Mouse (Mus musculus) small intestine, adult 2 months (tissue): Measurements from ENCODE around the gene Dpm1.

ENCODE experiments used
- CTCF ChIP-seq: fragments of 200-500 bp; IDR thresholded peaks from 2 replicates; pipeline ENCODE4 v1.5.1; 2012; ENCODE audit warnings: low read depth, mild to moderate bottlenecking, control low read depth, inconsistent platforms, low read length, moderate library complexity, mixed read lengths; ENCODE audit not compliant: insufficient replicate concordance, insufficient read length; ENCODE audit errors: extremely low read depth
- POLR2A ChIP-seq: fragments of 200-500 bp; IDR thresholded peaks from 2 replicates; pipeline ENCODE4 v1.6.1; 2012; ENCODE audit warnings: low read depth, mild to moderate bottlenecking, control low read depth, inconsistent platforms, low read length, moderate library complexity

- TF ChIP-seq POLR2A = no peak
- no peak for TF ChIP-seq CTCF
Measured at GRCm38 (mm10) chr2:168161978-168162377, 68.4 kb downstream of the Dpm1 start.
